Mouse (Mus musculus) lung, embryonic 16.5 days (tissue): ENCODE results near the gene Pde8b. TPM values are rescaled to one million over a fixed set of nuclear protein-coding genes. Genes with fewer than 3 reads are reported as not detected.

Experiments used
- ATAC-seq: fragments of 200-750 bp; cut with Nextera tagmentation; 2 replicates; pipeline ENCODE4 v1.8.0; 2017; ENCODE audit warnings: low read depth, mild to moderate bottlenecking, moderate library complexity
- H3K27ac ChIP-seq: fragments of 300-500 bp; sonication (generic); 2 replicates; pipeline ENCODE4 v1.5.1; 2014; ENCODE audit warnings: mild to moderate bottlenecking, control low read depth, low read length
- H3K27me3 ChIP-seq: fragments of 300-500 bp; sonication (generic); 2 replicates; pipeline ENCODE4 v1.6.1; 2014; ENCODE audit warnings: low read depth, low read length, mixed read lengths; ENCODE audit not compliant: control insufficient read depth, insufficient read depth
- H3K36me3 ChIP-seq: fragments of 300-500 bp; sonication (generic); 2 replicates; pipeline ENCODE4 v1.6.1; 2014; ENCODE audit warnings: low read length; ENCODE audit not compliant: control insufficient read depth, insufficient read depth
- H3K4me1 ChIP-seq: fragments of 300-500 bp; sonication (generic); replicated peaks from 2 replicates; pipeline ENCODE4 v1.6.1; 2014; ENCODE audit warnings: low read length, mixed read lengths; ENCODE audit not compliant: control insufficient read depth, insufficient read depth
- H3K4me2 ChIP-seq: fragments of 300-500 bp; sonication (generic); 2 replicates; pipeline ENCODE4 v1.6.1; 2014; ENCODE audit warnings: low read depth, low read length, control low read depth
- H3K4me3 ChIP-seq: fragments of 300-500 bp; sonication (generic); 2 replicates; pipeline ENCODE4 v1.5.1; 2014; ENCODE audit warnings: mild to moderate bottlenecking, low read length, control low read depth
- H3K9ac ChIP-seq: fragments of 300-500 bp; sonication (generic); 2 replicates; pipeline ENCODE4 v1.6.1; 2014; ENCODE audit warnings: low read length, control low read depth
- H3K9me3 ChIP-seq: fragments of 300-500 bp; sonication (generic); 2 replicates; pipeline ENCODE4 v1.6.1; 2016; ENCODE audit warnings: low read length; ENCODE audit not compliant: control insufficient read depth
- WGBS: fragments of 180-500 bp; shearing (Covaris S2); extraction: QIAGEN DNeasy Blood & Tissue Kit; methylation state at CpG from one replicate; pipeline ENCODE4 v1.1.7; 2014; 5-methylcytosine and 5-hydroxymethylcytosine counted together
- polyA plus RNA-seq: library from polyadenylated mRNA; unstranded; fragments of >200 nt; fragmentation: Nextera tagmentation; extraction: Ambion mirVana; gene quantifications from 2 replicates; pipeline ENCODE4 v1.2.1, GENCODE M21; 2015

The Pde8b gene
- polyA plus RNA-seq, 1 experiment from 2014 or later = 9.4 TPM

- Histone ChIP-seq H3K4me2 (no peak overlapping the region), H3K9me3 (no peaks in the 10 kb centered on the region), H3K9ac (no peak overlapping the region), H3K27me3 (no peaks in the 10 kb centered on the region), H3K36me3 (no peaks in the 10 kb centered on the region), H3K27ac (no peak overlapping the region), H3K4me3 (no peak overlapping the region), H3K4me1 (peaks cover 4% of the 10 kb centered on the region; the same call in 1 of the 2 replicates)
- peak; percentile 89 for ATAC-seq
- 62% methylated on average over 11 of the region's 11 CpGs for WGBS
Measured at GRCm38 (mm10) chr13:95056501-95057280, 193.4 kb downstream of the Pde8b start.

DNA sequence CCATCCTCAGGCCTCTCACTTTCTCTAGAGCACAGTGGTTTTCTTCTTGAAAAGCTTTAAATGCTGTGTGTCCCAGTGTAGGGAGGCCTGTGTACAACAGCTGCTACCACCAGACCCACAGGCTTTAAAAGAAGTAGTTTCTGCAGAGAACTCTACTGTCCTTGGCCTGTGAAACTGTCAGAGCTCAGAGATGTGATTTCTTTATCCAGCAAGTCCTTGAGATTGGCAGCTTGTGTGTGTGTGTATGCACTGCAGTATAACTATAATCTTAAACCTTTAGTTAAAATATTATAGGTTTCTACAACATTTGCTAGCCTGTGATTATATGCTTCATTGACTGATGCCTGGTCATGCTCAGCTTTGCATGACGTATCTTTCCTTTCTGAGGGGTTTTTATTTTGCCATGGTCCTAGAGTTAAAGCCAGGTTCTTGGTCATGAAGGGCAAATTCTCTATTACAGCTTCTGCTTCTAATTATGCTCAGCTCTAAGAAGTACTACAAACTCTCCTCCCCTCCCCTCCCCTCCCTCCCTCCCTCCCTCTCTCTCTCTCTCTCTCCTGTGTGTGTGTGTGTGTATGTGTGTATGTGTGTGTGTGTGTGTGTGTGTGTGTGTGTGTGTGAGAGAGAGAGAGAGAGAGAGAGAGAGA is 194.3 kb downstream of the Pde8b start:
- no peaks in the 10 kb centered on the region for H3K36me3 ChIP-seq
- no peak overlapping the region for H3K9ac ChIP-seq
- no peak overlapping the region for H3K4me2 ChIP-seq
- no peaks in the 10 kb centered on the region for H3K27me3 ChIP-seq
- 90% methylated on average over 1 of the region's 1 CpGs for WGBS
- H3K4me3 ChIP-seq = no peak overlapping the region
- no peaks in the 10 kb centered on the region for H3K9me3 ChIP-seq
- H3K27ac ChIP-seq = no peak overlapping the region
- H3K4me1 ChIP-seq = peaks cover 4% of the 10 kb centered on the region; the same call in 1 of the 2 replicates
- no peak for ATAC-seq

GRCm38 (mm10) chr13:95052421-95052820 is 197.7 kb downstream of the Pde8b start:
- H3K36me3 ChIP-seq = no peaks in the 10 kb centered on the region
- no peak overlapping the region for H3K9ac ChIP-seq
- H3K4me3 ChIP-seq = no peak overlapping the region
- WGBS = 92% methylated on average over 3 of the region's 3 CpGs
- no peak for ATAC-seq
- peaks cover 4% of the 10 kb centered on the region; the same call in 1 of the 2 replicates for H3K4me1 ChIP-seq
- no peak overlapping the region for H3K27ac ChIP-seq
- H3K9me3 ChIP-seq = no peaks in the 10 kb centered on the region
- no peak overlapping the region for H3K4me2 ChIP-seq
- no peaks in the 10 kb centered on the region for H3K27me3 ChIP-seq

DNA sequence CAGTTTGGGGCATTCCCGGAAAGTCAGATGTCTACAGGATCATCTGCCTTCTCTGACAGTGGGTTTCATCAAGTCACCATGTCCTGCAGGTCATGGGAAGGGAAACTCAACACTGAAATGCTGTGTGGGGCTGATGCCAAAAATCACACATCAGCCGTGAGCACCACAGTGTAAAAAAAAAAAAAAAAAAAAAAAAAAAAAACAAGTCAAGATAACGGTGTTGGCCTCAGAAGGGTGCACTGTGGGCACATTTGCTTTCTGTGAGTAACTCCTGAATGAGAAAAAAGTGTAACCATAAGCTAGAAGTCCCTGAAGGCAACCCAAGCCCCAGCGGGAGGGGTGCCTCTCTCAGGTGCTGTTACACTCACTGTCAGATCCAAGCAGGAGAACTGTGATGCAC is 199.7 kb downstream of the Pde8b start:
- H3K36me3 ChIP-seq = no peaks in the 10 kb centered on the region
- no peak overlapping the region for H3K27ac ChIP-seq
- H3K4me2 ChIP-seq = no peak overlapping the region
- no peak overlapping the region for H3K9ac ChIP-seq
- no peak for ATAC-seq
- no peaks in the 10 kb centered on the region for H3K4me1 ChIP-seq
- H3K27me3 ChIP-seq = no peaks in the 10 kb centered on the region
- H3K4me3 ChIP-seq = no peak overlapping the region
- WGBS = 66% methylated on average over 4 of the region's 4 CpGs
- no peaks in the 10 kb centered on the region for H3K9me3 ChIP-seq

GRCm38 (mm10) chr13:95044108-95044507 is 206.0 kb downstream of the Pde8b start:
- no peak overlapping the region for H3K27ac ChIP-seq
- H3K9ac ChIP-seq = no peak overlapping the region
- H3K4me2 ChIP-seq = no peak overlapping the region
- no peaks in the 10 kb centered on the region for H3K9me3 ChIP-seq
- H3K4me3 ChIP-seq = no peak overlapping the region
- 4% methylated on average over 1 of the region's 1 CpGs for WGBS
- ATAC-seq = no peak
- H3K27me3 ChIP-seq = no peaks in the 10 kb centered on the region
- H3K36me3 ChIP-seq = no peaks in the 10 kb centered on the region
- no peaks in the 10 kb centered on the region for H3K4me1 ChIP-seq

- Histone ChIP-seq H3K27ac (no peak overlapping the region), H3K9me3 (no peaks in the 10 kb centered on the region), H3K9ac (no peak overlapping the region), H3K36me3 (no peaks in the 10 kb centered on the region), H3K4me3 (no peak overlapping the region), H3K4me1 (no peaks in the 10 kb centered on the region), H3K27me3 (no peaks in the 10 kb centered on the region), H3K4me2 (no peak overlapping the region)
- no peak for ATAC-seq
- 75% methylated on average over 9 of the region's 9 CpGs for WGBS
Measured at GRCm38 (mm10) chr13:95040140-95040738, 209.9 kb downstream of the Pde8b start.

GRCm38 (mm10) chr13:95038200-95038599 is 211.9 kb downstream of the Pde8b start:
- no peak overlapping the region for H3K4me3 ChIP-seq
- no peaks in the 10 kb centered on the region for H3K4me1 ChIP-seq
- H3K4me2 ChIP-seq = no peak overlapping the region
- no peaks in the 10 kb centered on the region for H3K27me3 ChIP-seq
- no peak for ATAC-seq
- no peak overlapping the region for H3K9ac ChIP-seq
- WGBS = 48% methylated on average over 4 of the region's 4 CpGs
- no peaks in the 10 kb centered on the region for H3K9me3 ChIP-seq
- no peak overlapping the region for H3K27ac ChIP-seq
- no peaks in the 10 kb centered on the region for H3K36me3 ChIP-seq

DNA sequence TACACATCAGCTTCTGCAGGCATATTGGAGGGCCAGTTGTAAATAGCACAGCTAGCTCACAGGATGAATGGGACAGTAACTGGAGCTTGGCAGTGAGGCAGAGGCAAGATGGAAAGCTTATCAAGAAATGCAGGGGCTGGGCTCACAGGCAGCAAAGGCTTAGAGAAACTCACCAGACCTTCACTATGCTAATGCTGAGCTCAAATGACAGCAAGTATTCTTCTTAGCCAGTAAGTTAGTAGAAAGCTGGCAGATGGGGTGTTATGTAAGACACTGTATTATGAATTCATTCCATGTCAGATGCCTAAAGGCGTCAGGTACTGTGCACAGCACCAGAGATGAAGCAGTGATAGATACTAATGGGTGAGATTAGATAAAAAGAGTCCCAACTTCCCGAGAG is 215.4 kb downstream of the Pde8b start:
- no peak for ATAC-seq
- 61% methylated on average over 2 of the region's 2 CpGs for WGBS
- no peak overlapping the region for H3K4me2 ChIP-seq
- no peak overlapping the region for H3K9ac ChIP-seq
- no peak overlapping the region for H3K4me3 ChIP-seq
- H3K27me3 ChIP-seq = no peaks in the 10 kb centered on the region
- H3K36me3 ChIP-seq = no peaks in the 10 kb centered on the region
- no peaks in the 10 kb centered on the region for H3K4me1 ChIP-seq
- H3K27ac ChIP-seq = no peak overlapping the region
- H3K9me3 ChIP-seq = no peaks in the 10 kb centered on the region

GRCm38 (mm10) chr13:95034094-95034493 is 216.0 kb downstream of the Pde8b start:
- no peaks in the 10 kb centered on the region for H3K36me3 ChIP-seq
- no peak overlapping the region for H3K4me3 ChIP-seq
- no peak overlapping the region for H3K27ac ChIP-seq
- H3K9me3 ChIP-seq = no peaks in the 10 kb centered on the region
- ATAC-seq = no peak
- no peaks in the 10 kb centered on the region for H3K4me1 ChIP-seq
- WGBS = 60% methylated on average over 9 of the region's 9 CpGs
- H3K27me3 ChIP-seq = no peaks in the 10 kb centered on the region
- no peak overlapping the region for H3K4me2 ChIP-seq
- no peak overlapping the region for H3K9ac ChIP-seq
